Mouse (Mus musculus) midbrain, embryonic 13.5 days (tissue): ENCODE measurements around the gene Polr3c. TPM values are rescaled to one million over a fixed set of nuclear protein-coding genes. Genes with fewer than 3 reads are reported as not detected.
"Not testable (repeated sequence)": the region's sequence is repeated elsewhere in the genome, so short reads cannot be mapped to it uniquely, and the experiment has no call there.

Experiments used
- ATAC-seq: fragments of 200-750 bp; cut with Nextera tagmentation; 2 replicates; pipeline ENCODE4 v1.8.0; 2017; ENCODE audit warnings: mild to moderate bottlenecking, moderate TSS enrichment, moderate library complexity
- H3K27ac ChIP-seq: fragments of 300-500 bp; sonication (generic); 2 replicates; pipeline ENCODE4 v1.5.1; 2015; ENCODE audit warnings: inconsistent platforms, mild to moderate bottlenecking, moderate library complexity
- H3K27me3 ChIP-seq: fragments of 300-500 bp; sonication (generic); 2 replicates; pipeline ENCODE4 v1.6.1; 2015; ENCODE audit warnings: mild to moderate bottlenecking, inconsistent platforms
- H3K36me3 ChIP-seq: fragments of 300-500 bp; sonication (generic); 2 replicates; pipeline ENCODE4 v1.6.1; 2015; ENCODE audit warnings: mild to moderate bottlenecking, inconsistent platforms
- H3K4me1 ChIP-seq: fragments of 300-500 bp; sonication (generic); replicated peaks from 2 replicates; pipeline ENCODE4 v1.6.1; 2015; ENCODE audit warnings: inconsistent platforms
- H3K4me2 ChIP-seq: fragments of 300-500 bp; sonication (generic); replicated peaks from 2 replicates; pipeline ENCODE4 v1.6.1; 2015; ENCODE audit warnings: moderate library complexity, mild to moderate bottlenecking, inconsistent platforms
- H3K4me3 ChIP-seq: fragments of 300-500 bp; sonication (generic); replicated peaks from 2 replicates; pipeline ENCODE4 v1.5.1; 2015; ENCODE audit warnings: mild to moderate bottlenecking, inconsistent platforms
- H3K9ac ChIP-seq: fragments of 300-500 bp; sonication (generic); replicated peaks from 2 replicates; pipeline ENCODE4 v1.6.1; 2015; ENCODE audit warnings: mild to moderate bottlenecking, inconsistent platforms
- H3K9me3 ChIP-seq: fragments of 300-500 bp; sonication (generic); 2 replicates; pipeline ENCODE4 v1.6.1; 2016; ENCODE audit warnings: mild to moderate bottlenecking, inconsistent platforms
- WGBS: fragments of 180-500 bp; shearing (Covaris S2); methylation state at CpG from one replicate; pipeline ENCODE4 v1.1.7; 2015; 5-methylcytosine and 5-hydroxymethylcytosine counted together
- polyA plus RNA-seq: library from polyadenylated mRNA; unstranded; fragments of >200 nt; fragmentation: Nextera tagmentation; extraction: Ambion mirVana; gene quantifications from 2 replicates; pipeline ENCODE4 v1.2.1, GENCODE M21; 2015

Gene Polr3c
- polyA plus RNA-seq, 1 experiment from 2014 or later: 38.8 TPM

DNA sequence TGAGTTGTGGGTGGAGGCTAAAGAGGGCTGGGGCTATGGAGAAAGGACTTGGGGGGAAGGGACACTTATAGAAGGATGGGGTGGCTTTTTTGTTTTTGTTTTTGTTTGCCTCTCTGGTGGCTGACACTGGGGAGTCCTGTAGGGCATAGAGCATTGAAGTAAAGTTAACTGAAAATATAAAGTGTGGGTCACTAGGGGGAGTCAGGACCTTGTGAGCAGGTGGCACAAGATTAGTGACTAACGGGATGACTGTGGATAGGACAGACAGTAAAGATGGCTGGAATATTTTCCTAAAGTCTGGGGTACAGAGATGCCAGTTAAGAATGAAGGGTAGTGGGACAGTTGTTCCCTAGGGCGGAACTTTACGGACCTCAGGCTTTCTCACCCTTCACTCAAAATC, 37.1 kb downstream of the Polr3c start:
- Histone ChIP-seq H3K9me3 (no peaks in the 10 kb centered on the region), H3K9ac (no peak overlapping the region), H3K27me3 (peaks cover 11% of the 10 kb centered on the region; the same call in 1 of the 2 replicates), H3K4me1 (peaks cover 10% of the 10 kb centered on the region), H3K4me2 (no peak overlapping the region), H3K27ac (no peak overlapping the region), H3K36me3 (no peaks in the 10 kb centered on the region), H3K4me3 (no peak overlapping the region)
- ATAC-seq: no peak
- WGBS: 47% methylated on average over 3 of the region's 3 CpGs

DNA sequence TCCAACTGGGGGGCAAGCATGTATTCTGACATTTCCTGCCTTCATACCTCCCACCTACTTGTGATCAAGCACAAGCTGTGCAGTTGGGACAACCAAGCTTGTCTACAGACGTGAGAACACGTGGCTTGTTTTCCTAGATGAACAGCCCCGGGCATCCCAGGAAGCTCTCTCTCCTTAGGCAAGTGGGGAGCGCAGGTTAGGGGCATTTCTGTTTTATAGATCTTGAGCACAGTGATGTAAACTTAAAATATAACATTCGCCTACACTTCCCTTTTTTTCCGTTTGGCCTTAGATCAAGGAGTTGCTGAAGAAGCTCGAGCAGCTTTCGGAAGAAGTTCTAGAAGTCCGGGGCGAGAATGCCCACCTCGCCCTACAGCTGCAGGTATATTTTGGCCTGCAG, 38.6 kb downstream of the Polr3c start:
- no peak overlapping the region for H3K27ac ChIP-seq
- no peak overlapping the region for H3K9ac ChIP-seq
- H3K4me3 ChIP-seq: no peak overlapping the region
- peaks cover 23% of the 10 kb centered on the region for H3K27me3 ChIP-seq
- H3K4me1 ChIP-seq: peaks cover 10% of the 10 kb centered on the region
- H3K9me3 ChIP-seq: no peaks in the 10 kb centered on the region
- WGBS: 92% methylated on average over 11 of the region's 11 CpGs
- H3K4me2 ChIP-seq: no peak overlapping the region
- H3K36me3 ChIP-seq: no peaks in the 10 kb centered on the region
- ATAC-seq: no peak

DNA sequence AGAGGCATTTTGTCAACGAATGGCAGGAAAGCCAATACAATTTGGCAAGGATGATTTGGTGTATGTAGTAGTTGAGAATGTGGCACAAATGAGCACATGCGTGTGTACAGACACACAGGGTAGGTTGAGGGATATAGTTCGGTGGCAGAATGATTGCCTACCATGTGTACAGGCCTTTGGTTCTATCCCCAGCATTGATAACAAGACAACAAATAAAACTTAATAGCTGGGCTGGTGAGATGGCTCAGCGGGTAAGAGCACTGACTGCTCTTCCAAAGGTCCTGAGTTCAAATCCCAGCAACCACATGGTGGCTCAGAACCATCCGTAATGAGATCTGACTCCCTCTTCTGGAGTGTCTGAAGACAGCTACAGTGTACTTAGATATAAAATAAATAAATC, 41.4 kb downstream of the Polr3c start:
- not testable (repeated sequence) for H3K4me1 ChIP-seq, ATAC-seq, H3K9me3 ChIP-seq, H3K27ac ChIP-seq, H3K4me2 ChIP-seq, H3K9ac ChIP-seq, H3K36me3 ChIP-seq, H3K4me3 ChIP-seq
- WGBS: 95% methylated on average over 5 of the region's 5 CpGs
- peaks cover 22% of the 10 kb centered on the region for H3K27me3 ChIP-seq

DNA sequence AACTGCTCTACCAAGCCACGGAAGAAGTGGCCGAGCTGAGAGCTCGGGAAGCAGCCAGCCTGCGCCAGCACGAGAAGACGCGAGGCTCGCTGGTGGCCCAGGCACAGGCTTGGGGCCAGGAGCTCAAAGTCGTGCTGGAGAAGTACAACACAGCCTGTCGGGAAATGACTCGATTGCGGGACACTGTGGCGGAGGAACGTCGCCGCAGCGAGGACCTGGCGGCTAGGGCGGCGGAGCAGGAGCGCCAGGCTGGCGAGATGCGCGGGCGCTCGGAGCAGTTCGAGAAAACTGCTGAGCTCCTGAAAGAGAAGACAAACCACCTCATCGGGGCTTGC, 42.6 kb downstream of the Polr3c start:
- peaks cover 22% of the 10 kb centered on the region for H3K27me3 ChIP-seq
- H3K27ac ChIP-seq: no peak overlapping the region
- no peak for ATAC-seq
- WGBS: 43% methylated on average over 28 of the region's 28 CpGs
- peak overlapping the region; percentile 47 for H3K4me2 ChIP-seq
- H3K36me3 ChIP-seq: no peaks in the 10 kb centered on the region
- H3K4me3 ChIP-seq: peak overlapping the region; percentile 19
- no peak overlapping the region for H3K9ac ChIP-seq
- peaks cover 12% of the 10 kb centered on the region for H3K4me1 ChIP-seq
- no peaks in the 10 kb centered on the region for H3K9me3 ChIP-seq

DNA sequence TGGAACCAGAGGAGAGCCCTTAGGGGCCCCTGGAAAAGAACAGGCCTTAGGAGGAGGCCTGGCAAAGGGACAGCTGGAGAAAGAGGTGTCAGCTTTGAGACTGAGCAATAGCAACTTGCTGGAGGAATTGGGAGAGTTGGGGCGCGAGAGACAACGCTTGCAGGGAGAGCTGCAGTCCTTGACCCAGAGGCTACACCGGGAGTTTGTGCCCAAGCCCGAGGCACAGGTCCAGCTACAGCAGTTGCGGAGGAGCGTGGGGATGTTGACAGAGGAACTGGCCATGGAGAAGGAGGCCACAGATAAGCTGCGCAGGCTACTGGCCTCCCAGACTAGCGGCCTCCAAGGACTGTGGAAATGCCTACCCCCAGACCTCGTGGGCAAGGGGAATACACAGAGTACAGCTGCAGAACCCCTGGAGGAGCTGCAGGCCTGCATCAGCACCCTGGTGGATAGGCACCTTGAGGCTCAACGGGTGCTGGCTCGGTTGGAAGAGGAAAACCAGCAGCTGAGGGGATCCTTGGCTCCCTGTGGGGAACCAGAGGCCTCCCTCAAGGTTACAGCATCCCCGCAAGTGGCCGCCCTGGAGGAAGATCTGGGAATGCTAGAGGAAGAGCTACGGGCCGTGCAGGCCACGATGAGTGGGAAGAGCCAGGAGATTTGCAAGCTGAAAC, 43.1 kb downstream of the Polr3c start:
- H3K4me2 ChIP-seq: peak overlapping the region; percentile 47
- H3K27me3 ChIP-seq: peaks cover 22% of the 10 kb centered on the region
- H3K9me3 ChIP-seq: no peaks in the 10 kb centered on the region
- H3K27ac ChIP-seq: no peak overlapping the region
- H3K36me3 ChIP-seq: no peaks in the 10 kb centered on the region
- no peak for ATAC-seq
- no peak overlapping the region for H3K9ac ChIP-seq
- H3K4me1 ChIP-seq: peaks cover 7% of the 10 kb centered on the region
- 65% methylated on average over 17 of the region's 17 CpGs for WGBS
- H3K4me3 ChIP-seq: peak overlapping the region; percentile 19; the same call in 1 of the 2 replicates

DNA sequence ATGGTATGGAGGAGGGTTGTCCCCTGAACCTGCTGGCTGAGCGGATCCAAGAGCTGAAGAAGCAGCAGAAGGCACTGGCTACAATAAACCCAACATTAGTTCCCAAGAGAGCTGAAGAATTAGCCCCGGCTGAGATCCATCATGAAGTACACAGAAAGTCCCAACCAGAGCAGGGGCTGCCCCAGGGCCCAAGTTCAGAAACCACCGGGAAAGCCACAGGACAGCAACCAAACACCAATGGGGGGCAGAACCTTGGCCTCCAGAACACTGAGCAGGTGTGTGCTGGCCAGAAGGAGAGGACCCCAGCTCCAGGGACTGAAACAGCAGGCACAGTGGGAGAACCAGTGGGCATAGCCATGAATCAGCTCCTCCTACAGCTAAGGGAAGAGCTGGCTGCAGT, 43.9 kb downstream of the Polr3c start:
- WGBS: 86% methylated on average over 3 of the region's 3 CpGs
- no peak for ATAC-seq
- no peak overlapping the region for H3K9ac ChIP-seq
- no peaks in the 10 kb centered on the region for H3K36me3 ChIP-seq
- no peaks in the 10 kb centered on the region for H3K9me3 ChIP-seq
- no peak overlapping the region for H3K4me2 ChIP-seq
- peaks cover 21% of the 10 kb centered on the region for H3K27me3 ChIP-seq
- H3K27ac ChIP-seq: no peak overlapping the region
- H3K4me1 ChIP-seq: peaks cover 6% of the 10 kb centered on the region; the same call in 1 of the 2 replicates
- H3K4me3 ChIP-seq: no peak overlapping the region

DNA sequence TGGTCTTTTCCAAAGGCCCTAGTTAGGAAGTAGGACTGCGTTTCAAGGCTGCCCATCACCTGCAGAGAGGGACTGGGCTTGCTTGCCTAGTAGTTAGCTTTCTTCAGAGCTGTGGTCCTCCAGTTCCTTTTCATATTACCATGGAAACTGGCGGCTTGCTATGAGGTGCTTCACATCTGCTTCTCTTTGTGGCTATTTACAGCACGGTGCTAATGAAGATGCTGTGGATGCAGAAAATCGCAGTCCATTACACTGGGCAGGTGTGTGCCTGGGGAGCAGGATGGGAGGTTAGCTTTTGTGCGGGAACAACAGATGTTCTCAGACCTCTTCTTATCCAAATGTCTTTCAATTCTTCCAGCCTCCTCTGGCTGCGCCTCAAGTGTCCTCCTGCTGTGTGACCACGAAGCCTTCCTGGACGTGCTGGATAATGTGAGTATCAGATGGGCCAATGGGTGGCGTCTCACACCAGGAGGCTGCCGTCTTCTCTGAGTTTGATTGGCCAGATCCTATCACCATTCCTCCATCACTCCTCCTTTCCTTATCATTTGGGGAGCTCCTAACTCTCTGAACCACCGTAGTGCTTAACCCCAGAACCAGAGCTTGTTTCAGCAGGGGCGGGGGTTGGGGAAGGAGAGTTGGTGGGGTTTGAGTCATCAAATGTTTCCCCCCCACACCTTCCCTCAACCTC, 47.0 kb downstream of the Polr3c start:
- Histone ChIP-seq H3K4me2 (no peak overlapping the region), H3K4me1 (peaks cover 6% of the 10 kb centered on the region; the same call in 1 of the 2 replicates), H3K9me3 (no peaks in the 10 kb centered on the region), H3K27ac (no peak overlapping the region), H3K4me3 (no peak overlapping the region), H3K27me3 (peaks cover 18% of the 10 kb centered on the region), H3K36me3 (no peaks in the 10 kb centered on the region), H3K9ac (no peak overlapping the region)
- peak; percentile 48; the same call in 1 of the 2 replicates for ATAC-seq
- 20% methylated on average over 12 of the region's 12 CpGs for WGBS

DNA sequence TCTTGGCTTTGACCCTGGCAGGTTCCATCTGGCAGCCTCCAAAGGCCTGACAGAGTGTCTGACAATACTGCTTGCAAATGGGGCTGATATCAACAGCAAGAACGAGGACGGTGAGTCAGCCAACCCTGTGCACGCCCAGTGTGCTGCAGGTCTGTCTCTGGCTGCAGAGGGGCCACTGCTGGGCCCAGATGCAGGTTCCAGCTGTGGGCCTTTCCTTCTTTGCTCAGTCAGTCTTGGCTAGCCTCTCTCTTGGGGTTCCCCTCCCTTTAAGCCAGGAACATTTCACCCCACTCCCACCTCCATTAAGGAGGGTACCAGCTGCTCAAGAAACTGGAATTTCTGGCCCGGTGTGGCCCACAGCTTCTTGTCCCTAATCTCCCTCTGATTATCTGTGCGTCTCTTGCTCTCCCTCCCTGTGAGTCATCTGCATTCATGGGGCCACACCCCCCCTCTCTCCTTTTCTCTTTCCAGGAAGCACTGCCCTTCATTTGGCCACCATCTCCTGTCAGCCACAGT, 48.2 kb downstream of the Polr3c start:
- ATAC-seq: no peak
- Histone ChIP-seq H3K27me3 (peaks cover 9% of the 10 kb centered on the region), H3K4me2 (no peak overlapping the region), H3K4me3 (no peak overlapping the region), H3K9me3 (no peaks in the 10 kb centered on the region), H3K36me3 (no peaks in the 10 kb centered on the region), H3K9ac (no peak overlapping the region), H3K27ac (no peak overlapping the region), H3K4me1 (peaks cover 6% of the 10 kb centered on the region; the same call in 1 of the 2 replicates)
- 17% methylated on average over 5 of the region's 5 CpGs for WGBS

DNA sequence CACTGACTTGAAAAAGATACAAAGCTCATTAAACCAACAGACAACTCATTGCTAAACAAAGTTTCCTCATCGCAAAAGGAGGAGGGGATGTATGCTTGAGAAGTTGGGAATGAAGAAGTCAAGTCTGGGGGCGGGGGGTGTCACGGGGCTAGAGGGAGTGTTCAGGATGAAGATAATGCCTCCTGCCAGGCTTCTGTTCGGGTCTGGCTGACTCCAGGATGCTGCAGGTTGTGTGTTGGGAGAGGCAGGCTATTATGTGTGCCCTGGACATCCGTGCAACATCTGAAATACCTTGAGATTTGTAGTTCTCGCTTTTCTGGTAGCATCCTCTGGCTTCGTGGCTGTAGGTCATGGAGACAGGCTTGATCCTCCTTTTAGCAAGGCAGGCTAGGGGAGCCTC, 49.0 kb downstream of the Polr3c start:
- Histone ChIP-seq H3K4me3 (no peak overlapping the region), H3K4me1 (peaks cover 6% of the 10 kb centered on the region; the same call in 1 of the 2 replicates), H3K27ac (no peak overlapping the region), H3K9me3 (no peaks in the 10 kb centered on the region), H3K36me3 (no peaks in the 10 kb centered on the region), H3K4me2 (no peak overlapping the region), H3K9ac (no peak overlapping the region), H3K27me3 (0 out of 2 replicates have a peak, but pooled peaks cover 3% of the 10 kb centered on the region)
- no peak for ATAC-seq
- 63% methylated on average over 7 of the region's 7 CpGs for WGBS

DNA sequence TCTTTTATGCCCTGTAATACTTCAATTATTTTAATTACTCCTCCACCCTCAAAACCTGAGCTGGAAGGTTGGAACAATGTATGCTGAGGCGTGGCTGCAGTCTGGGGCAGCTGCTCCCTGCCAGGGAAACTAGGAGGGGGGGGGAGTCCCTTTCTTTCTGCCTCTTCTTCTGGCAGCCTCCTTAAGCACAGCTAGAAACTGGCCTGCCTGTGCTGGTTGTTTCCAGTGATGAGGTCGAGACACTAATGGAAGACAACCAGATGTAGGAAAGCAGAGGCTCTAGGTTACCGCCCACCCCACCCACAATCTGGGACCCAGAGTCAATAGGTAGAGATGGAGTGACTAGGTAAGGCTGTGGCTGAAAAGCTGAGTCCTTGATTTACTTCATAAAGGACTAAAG, 51.7 kb downstream of the Polr3c start:
- no peak overlapping the region for H3K27ac ChIP-seq
- H3K9ac ChIP-seq: no peak overlapping the region
- ATAC-seq: no peak
- no peak overlapping the region for H3K4me3 ChIP-seq
- H3K4me1 ChIP-seq: peaks cover 6% of the 10 kb centered on the region; the same call in 1 of the 2 replicates
- 33% methylated on average over 3 of the region's 3 CpGs for WGBS
- no peaks in the 10 kb centered on the region for H3K36me3 ChIP-seq
- H3K9me3 ChIP-seq: no peaks in the 10 kb centered on the region
- peaks cover 14% of the 10 kb centered on the region for H3K27me3 ChIP-seq
- H3K4me2 ChIP-seq: no peak overlapping the region

DNA sequence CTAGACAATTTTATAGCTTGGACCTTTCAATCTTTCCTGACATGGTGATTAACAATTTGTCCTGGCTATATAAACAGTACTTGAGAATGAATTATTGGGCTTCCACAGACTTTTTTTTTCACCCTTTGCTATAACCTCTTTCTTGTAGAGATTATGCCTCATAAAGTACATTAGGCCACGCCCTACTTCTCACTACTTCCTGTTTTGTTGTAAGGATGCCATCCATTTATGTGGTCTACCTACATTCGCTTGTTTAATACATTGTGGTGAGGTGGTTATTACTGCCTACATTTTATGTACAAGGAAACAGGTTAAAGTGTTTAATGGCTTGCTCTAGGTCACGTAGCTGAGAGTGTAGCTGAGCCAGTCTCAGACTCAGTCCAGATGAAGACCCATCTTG, 52.3 kb downstream of the Polr3c start:
- peaks cover 18% of the 10 kb centered on the region for H3K27me3 ChIP-seq
- no peak overlapping the region for H3K9ac ChIP-seq
- H3K4me3 ChIP-seq: no peak overlapping the region
- no peaks in the 10 kb centered on the region for H3K9me3 ChIP-seq
- no peak overlapping the region for H3K4me2 ChIP-seq
- no peaks in the 10 kb centered on the region for H3K36me3 ChIP-seq
- no peak overlapping the region for H3K27ac ChIP-seq
- H3K4me1 ChIP-seq: peaks cover 5% of the 10 kb centered on the region
- 84% methylated on average over 3 of the region's 3 CpGs for WGBS
- ATAC-seq: no peak

DNA sequence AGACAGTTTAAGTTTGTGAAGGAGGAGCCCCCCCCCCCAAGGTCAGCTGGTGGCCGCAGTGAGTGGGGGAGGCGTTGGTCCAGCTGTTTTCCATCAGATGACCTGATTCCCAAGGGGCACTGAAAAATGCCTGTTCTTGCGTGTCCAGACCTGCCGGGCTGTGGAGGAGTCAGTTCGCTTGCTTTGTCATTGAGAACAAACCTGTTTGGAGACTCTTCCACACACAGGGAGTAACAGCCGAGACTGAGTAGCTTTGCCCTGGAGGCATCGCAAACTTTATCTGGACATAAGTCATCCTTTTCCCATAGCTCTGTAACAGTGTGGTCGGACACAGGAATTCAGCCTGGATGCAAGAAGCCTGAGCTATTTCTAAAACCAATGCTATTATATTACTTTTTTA, 53.0 kb downstream of the Polr3c start:
- 70% methylated on average over 8 of the region's 8 CpGs for WGBS
- Histone ChIP-seq H3K9me3 (no peaks in the 10 kb centered on the region), H3K4me1 (peaks cover 9% of the 10 kb centered on the region; the same call in 1 of the 2 replicates), H3K27me3 (peaks cover 18% of the 10 kb centered on the region), H3K27ac (no peak overlapping the region), H3K4me3 (no peak overlapping the region), H3K36me3 (no peaks in the 10 kb centered on the region), H3K4me2 (no peak overlapping the region), H3K9ac (no peak overlapping the region)
- no peak for ATAC-seq
